Mouse (Mus musculus): ENCODE results near the gene Tarbp2. TPM values are rescaled to one million over a fixed set of nuclear protein-coding genes. Genes with fewer than 3 reads are reported as not detected.

The Tarbp2 gene
- total RNA-seq, 1 experiment, result 184 TPM

DNA sequence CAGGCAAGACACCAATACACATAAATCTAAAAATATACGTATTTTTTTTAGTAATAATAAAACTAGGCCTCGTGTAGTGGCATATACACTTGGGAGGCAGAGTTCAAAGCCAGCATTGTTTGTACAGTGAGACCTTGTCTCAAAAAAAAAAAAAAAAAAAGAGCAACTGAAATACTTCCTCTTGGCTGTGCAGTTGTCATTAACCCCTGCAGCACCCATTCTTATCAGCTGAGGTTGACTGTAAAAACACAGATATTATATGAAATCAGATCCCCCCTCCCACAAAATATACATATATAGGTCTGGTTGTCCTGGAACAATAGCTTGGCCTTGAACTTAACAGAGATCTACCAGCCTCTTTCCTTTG is 11.5 kb upstream of the Tarbp2 start:
- H3K27ac ChIP-seq (ENCODE audit: insufficient read depth, low read depth, low read length, poor library complexity, severe bottlenecking), result no peak overlapping the region
- H3K36me3 ChIP-seq (ENCODE audit: control insufficient read depth, insufficient read depth, low read length, poor library complexity, severe bottlenecking), result peaks cover 32% of the 10 kb centered on the region
- no peak overlapping the region for H3K4me3 ChIP-seq (ENCODE audit: insufficient read depth in 1 of 2, low read depth in 1 of 2, low read length in 2 of 2, poor library complexity in 1 of 2, severe bottlenecking in 1 of 2)
- TF ChIP-seq MAFK (IDR thresholded peaks at IDR 0.05; ENCODE audit: insufficient read depth, low read depth, low read length), result no peak
- peak; percentile 70 for TF ChIP-seq ZNF384 (IDR thresholded peaks at IDR 0.05; ENCODE audit: low read depth, low read length)
- H3K9ac ChIP-seq (ENCODE audit: insufficient read depth, low read depth, low read length, poor library complexity, severe bottlenecking), result no peak overlapping the region
- H3K9me3 ChIP-seq (ENCODE audit: control insufficient read depth, insufficient read depth, low read depth, low read length), result no peaks in the 10 kb centered on the region
- peaks cover 0 to 15% of the 10 kb centered on the region in 2 experiments; a peak in 3 of 4 replicates for H3K4me1 ChIP-seq (ENCODE audit: control insufficient read depth in 2 of 2, insufficient read depth in 2 of 2, low read length in 2 of 2, poor library complexity in 1 of 2)
- DNase-seq (ENCODE audit: low read depth, low spot score), result no peak
- in situ Hi-C loops (cut with MboI; ENCODE audit: low sequenced_read_pairs in 2 of 2, unreplicated experiment in 2 of 2), result no loop called here

DNA sequence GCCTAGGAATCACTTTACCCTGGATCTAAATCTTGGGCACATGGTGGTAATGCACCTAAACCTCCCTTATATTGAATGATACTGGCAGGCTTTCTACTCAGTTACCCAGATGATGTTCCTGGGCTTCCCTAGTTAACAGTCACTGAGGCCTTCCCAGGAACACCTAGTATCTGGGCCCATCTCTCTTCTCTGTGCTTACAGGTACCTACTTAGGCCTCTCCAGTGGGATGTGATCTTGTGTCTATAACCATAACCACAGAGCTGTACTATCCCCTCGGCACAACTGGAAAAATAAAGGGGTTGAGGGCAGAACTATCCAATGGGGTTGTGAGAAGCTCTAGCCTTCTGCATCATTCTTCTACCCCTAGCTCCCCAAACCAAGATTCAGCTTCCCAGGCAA is 11.1 kb upstream of the Tarbp2 start:
- no peak for DNase-seq (ENCODE audit: low read depth, low spot score)
- in situ Hi-C loops (cut with MboI; ENCODE audit: low sequenced_read_pairs in 2 of 2, unreplicated experiment in 2 of 2), result no loop called here
- no peak for TF ChIP-seq CHD2 (IDR thresholded peaks at IDR 0.05; ENCODE audit: low read depth, low read length)
- TF ChIP-seq MAFK (IDR thresholded peaks at IDR 0.05; ENCODE audit: insufficient read depth, low read depth, low read length), result no peak
- TF ChIP-seq ZNF384 (IDR thresholded peaks at IDR 0.05; ENCODE audit: low read depth, low read length), result no peak
- TF ChIP-seq HCFC1 (IDR thresholded peaks at IDR 0.05; ENCODE audit: borderline replicate concordance, insufficient read depth, low read length), result no peak
- TF ChIP-seq ZC3H11A (IDR thresholded peaks at IDR 0.05; ENCODE audit: borderline replicate concordance, low read depth, low read length), result no peak
- no peaks in the 10 kb centered on the region for H3K9me3 ChIP-seq (ENCODE audit: control insufficient read depth, insufficient read depth, low read depth, low read length)
- peaks cover 28% of the 10 kb centered on the region for H3K36me3 ChIP-seq (ENCODE audit: control insufficient read depth, insufficient read depth, low read length, poor library complexity, severe bottlenecking)
- peaks cover 0 to 18% of the 10 kb centered on the region in 2 experiments; a peak in 3 of 4 replicates for H3K4me1 ChIP-seq (ENCODE audit: control insufficient read depth in 2 of 2, insufficient read depth in 2 of 2, low read length in 2 of 2, poor library complexity in 1 of 2)
- H3K9ac ChIP-seq (ENCODE audit: insufficient read depth, low read depth, low read length, poor library complexity, severe bottlenecking), result no peak overlapping the region
- H3K4me3 ChIP-seq (ENCODE audit: insufficient read depth in 1 of 2, low read depth in 1 of 2, low read length in 2 of 2, poor library complexity in 1 of 2, severe bottlenecking in 1 of 2), result no peak overlapping the region
- H3K27ac ChIP-seq (ENCODE audit: insufficient read depth, low read depth, low read length, poor library complexity, severe bottlenecking), result no peak overlapping the region

DNA sequence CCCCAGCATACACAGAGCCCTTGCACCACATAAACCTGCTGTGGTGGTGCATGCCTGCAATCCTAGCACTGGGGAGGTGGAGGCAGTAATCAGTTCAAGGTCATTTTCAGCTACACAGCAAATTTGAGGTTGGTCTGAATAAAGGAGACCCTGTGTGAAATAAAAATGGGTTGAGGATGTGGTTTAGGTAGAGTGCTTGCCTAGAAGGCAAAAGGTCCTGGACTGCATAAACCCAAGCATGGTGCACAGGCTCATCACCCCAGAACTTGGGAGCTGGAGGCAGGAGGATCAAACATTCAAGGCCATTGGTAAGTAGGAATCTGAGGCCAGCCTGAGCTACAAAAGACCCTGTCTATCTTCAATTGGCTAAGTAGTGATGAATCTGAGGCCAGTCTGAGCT is 10.4 kb upstream of the Tarbp2 start:
- H3K4me1 ChIP-seq (ENCODE audit: control insufficient read depth in 2 of 2, insufficient read depth in 2 of 2, low read length in 2 of 2, poor library complexity in 1 of 2), result peaks cover 0 to 17% of the 10 kb centered on the region in 2 experiments; a peak in 3 of 4 replicates
- H3K4me3 ChIP-seq (ENCODE audit: insufficient read depth in 1 of 2, low read depth in 1 of 2, low read length in 2 of 2, poor library complexity in 1 of 2, severe bottlenecking in 1 of 2), result no peak overlapping the region
- no peak overlapping the region for H3K27ac ChIP-seq (ENCODE audit: insufficient read depth, low read depth, low read length, poor library complexity, severe bottlenecking)
- DNase-seq (ENCODE audit: low read depth, low spot score), result no peak
- H3K9ac ChIP-seq (ENCODE audit: insufficient read depth, low read depth, low read length, poor library complexity, severe bottlenecking), result no peak overlapping the region
- H3K36me3 ChIP-seq (ENCODE audit: control insufficient read depth, insufficient read depth, low read length, poor library complexity, severe bottlenecking), result peaks cover 22% of the 10 kb centered on the region
- H3K9me3 ChIP-seq (ENCODE audit: control insufficient read depth, insufficient read depth, low read depth, low read length), result no peaks in the 10 kb centered on the region
- no peak for TF ChIP-seq ZC3H11A (IDR thresholded peaks at IDR 0.05; ENCODE audit: borderline replicate concordance, low read depth, low read length)
- TF ChIP-seq MAFK (IDR thresholded peaks at IDR 0.05; ENCODE audit: insufficient read depth, low read depth, low read length), result no peak
- no peak for TF ChIP-seq ZNF384 (IDR thresholded peaks at IDR 0.05; ENCODE audit: low read depth, low read length)
- no peak for TF ChIP-seq HCFC1 (IDR thresholded peaks at IDR 0.05; ENCODE audit: borderline replicate concordance, insufficient read depth, low read length)
- TF ChIP-seq CHD2 (IDR thresholded peaks at IDR 0.05; ENCODE audit: low read depth, low read length), result no peak
- in situ Hi-C loops (cut with MboI; ENCODE audit: low sequenced_read_pairs in 2 of 2, unreplicated experiment in 2 of 2), result no loop called here

DNA sequence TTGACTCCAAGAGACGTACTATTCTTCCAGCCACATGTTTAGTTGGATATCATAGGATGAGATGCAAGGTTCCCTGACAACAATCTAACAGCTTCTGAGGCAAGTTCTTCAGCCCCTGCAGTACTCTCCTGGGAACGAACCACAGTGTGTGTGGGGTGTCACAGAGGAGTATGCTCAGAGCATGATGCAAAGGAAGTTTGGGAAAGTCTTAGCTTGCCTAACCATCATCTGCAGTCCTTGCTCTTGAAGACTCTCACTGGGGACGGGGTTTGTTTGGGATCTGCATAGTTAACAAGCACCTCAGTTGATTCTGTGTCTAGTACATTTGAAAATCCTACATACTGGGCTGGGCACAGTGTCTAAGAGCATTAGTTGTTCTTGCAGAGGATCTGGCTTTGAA is 9.7 kb upstream of the Tarbp2 start:
- TF ChIP-seq ZNF384 (IDR thresholded peaks at IDR 0.05; ENCODE audit: low read depth, low read length), result no peak
- TF ChIP-seq CHD2 (IDR thresholded peaks at IDR 0.05; ENCODE audit: low read depth, low read length), result peak; percentile 18; the same call in 1 of the 2 replicates
- no peak for TF ChIP-seq MAFK (IDR thresholded peaks at IDR 0.05; ENCODE audit: insufficient read depth, low read depth, low read length)
- no peak for TF ChIP-seq ZC3H11A (IDR thresholded peaks at IDR 0.05; ENCODE audit: borderline replicate concordance, low read depth, low read length)
- no peak for TF ChIP-seq HCFC1 (IDR thresholded peaks at IDR 0.05; ENCODE audit: borderline replicate concordance, insufficient read depth, low read length)
- no peak overlapping the region for H3K27ac ChIP-seq (ENCODE audit: insufficient read depth, low read depth, low read length, poor library complexity, severe bottlenecking)
- in situ Hi-C loops (cut with MboI; ENCODE audit: low sequenced_read_pairs in 2 of 2, unreplicated experiment in 2 of 2), result no loop called here
- H3K9ac ChIP-seq (ENCODE audit: insufficient read depth, low read depth, low read length, poor library complexity, severe bottlenecking), result no peak overlapping the region
- no peaks in the 10 kb centered on the region for H3K9me3 ChIP-seq (ENCODE audit: control insufficient read depth, insufficient read depth, low read depth, low read length)
- no peak for DNase-seq (ENCODE audit: low read depth, low spot score)
- H3K4me3 ChIP-seq (ENCODE audit: insufficient read depth in 1 of 2, low read depth in 1 of 2, low read length in 2 of 2, poor library complexity in 1 of 2, severe bottlenecking in 1 of 2), result no peak overlapping the region
- peaks cover 0 to 17% of the 10 kb centered on the region in 2 experiments; a peak in 3 of 4 replicates for H3K4me1 ChIP-seq (ENCODE audit: control insufficient read depth in 2 of 2, insufficient read depth in 2 of 2, low read length in 2 of 2, poor library complexity in 1 of 2)
- H3K36me3 ChIP-seq (ENCODE audit: control insufficient read depth, insufficient read depth, low read length, poor library complexity, severe bottlenecking), result peaks cover 17% of the 10 kb centered on the region

DNA sequence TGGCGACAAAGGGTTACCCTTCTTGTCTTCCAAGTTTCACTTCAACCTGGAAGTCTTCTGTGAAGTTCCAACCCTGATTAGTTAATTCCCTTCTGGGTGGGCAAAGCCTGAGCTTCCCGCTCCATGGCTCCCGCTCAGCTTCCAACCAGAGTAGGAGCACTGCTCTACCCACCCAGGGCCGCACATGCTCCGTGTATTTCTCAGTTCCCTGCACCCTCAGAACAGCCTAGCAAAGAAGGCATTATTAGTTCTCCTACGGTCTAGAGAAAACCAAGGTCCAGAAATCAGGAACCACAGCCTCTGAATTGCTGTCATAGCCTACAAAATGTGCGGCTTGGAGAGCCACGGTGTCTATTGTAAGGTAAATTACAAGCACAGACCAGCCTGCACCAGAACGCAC is 7.9 kb upstream of the Tarbp2 start:
- Histone ChIP-seq H3K36me3 (ENCODE audit: control insufficient read depth, insufficient read depth, low read length, poor library complexity, severe bottlenecking) (peaks cover 3% of the 10 kb centered on the region), H3K9me3 (ENCODE audit: control insufficient read depth, insufficient read depth, low read depth, low read length) (no peaks in the 10 kb centered on the region), H3K27ac (ENCODE audit: insufficient read depth, low read depth, low read length, poor library complexity, severe bottlenecking) (peak overlapping the region; percentile 52), H3K4me1 (ENCODE audit: control insufficient read depth in 2 of 2, insufficient read depth in 2 of 2, low read length in 2 of 2, poor library complexity in 1 of 2) (peaks cover 0 to 16% of the 10 kb centered on the region in 2 experiments; a peak in 3 of 4 replicates), H3K9ac (ENCODE audit: insufficient read depth, low read depth, low read length, poor library complexity, severe bottlenecking) (peak overlapping the region; percentile 85), H3K4me3 (ENCODE audit: insufficient read depth in 1 of 2, low read depth in 1 of 2, low read length in 2 of 2, poor library complexity in 1 of 2, severe bottlenecking in 1 of 2) (peak overlapping the region; percentile 70 to 89)
- DNase-seq (ENCODE audit: low read depth, low spot score), result peak; percentile 40
- TF ChIP-seq CHD2 (IDR thresholded peaks at IDR 0.05; ENCODE audit: low read depth, low read length), result no peak
- TF ChIP-seq HCFC1 (IDR thresholded peaks at IDR 0.05; ENCODE audit: borderline replicate concordance, insufficient read depth, low read length), result no peak
- TF ChIP-seq ZNF384 (IDR thresholded peaks at IDR 0.05; ENCODE audit: low read depth, low read length), result no peak
- TF ChIP-seq MAFK (IDR thresholded peaks at IDR 0.05; ENCODE audit: insufficient read depth, low read depth, low read length), result no peak
- in situ Hi-C loops (cut with MboI; ENCODE audit: low sequenced_read_pairs in 2 of 2, unreplicated experiment in 2 of 2), result no loop called here
